Mouse (Mus musculus): ENCODE results near the gene Ptprr. TPM values are rescaled to one million over a fixed set of nuclear protein-coding genes. Genes with fewer than 3 reads are reported as not detected.

The Ptprr gene
- polyA plus RNA-seq, 1 experiment, result 1.2 TPM

DNA sequence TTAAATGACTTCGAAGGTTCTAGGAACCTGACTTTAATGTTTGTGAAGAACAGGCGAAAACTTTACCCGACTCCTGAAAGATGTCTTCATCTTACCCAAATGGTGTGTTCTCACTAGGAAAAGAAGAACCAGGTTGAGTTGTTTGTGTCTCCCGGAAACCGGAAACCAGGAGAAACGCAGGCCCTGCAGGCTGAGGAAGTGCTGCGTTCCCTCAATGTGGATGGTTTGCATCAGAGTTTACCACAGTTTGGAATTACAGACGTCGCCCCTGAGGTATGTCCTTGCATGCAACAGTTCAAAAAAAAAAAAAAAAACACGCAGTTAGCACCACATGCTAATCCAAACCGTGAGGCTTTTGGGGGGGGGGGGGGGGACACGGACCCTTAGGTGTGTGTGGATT, 144.3 kb downstream of the Ptprr start:
- H3K4me1 ChIP-seq (ENCODE audit: control insufficient read depth, insufficient read depth, low read length), result no peaks in the 10 kb centered on the region
- WGBS, result 60% methylated on average over 12 of the region's 12 CpGs
- no peak for DNase-seq
- H3K36me3 ChIP-seq (ENCODE audit: control insufficient read depth, insufficient read depth, low read length), result no peaks in the 10 kb centered on the region
- no peaks in the 10 kb centered on the region for H3K27me3 ChIP-seq (replicated peaks; ENCODE audit: control insufficient read depth, insufficient read depth, low read length)
- H3K27ac ChIP-seq (ENCODE audit: insufficient read depth, low read depth, low read length), result no peak overlapping the region
- TF ChIP-seq CTCF (conservative IDR thresholded peaks at IDR 0.05; ENCODE audit: insufficient read depth, insufficient read length, low read depth, low read length) (no peak), POLR2A (IDR thresholded peaks at IDR 0.05; ENCODE audit: low read depth, low read length) (no peak)
- H3K4me3 ChIP-seq (ENCODE audit: insufficient read depth, low read depth, low read length), result no peak overlapping the region

DNA sequence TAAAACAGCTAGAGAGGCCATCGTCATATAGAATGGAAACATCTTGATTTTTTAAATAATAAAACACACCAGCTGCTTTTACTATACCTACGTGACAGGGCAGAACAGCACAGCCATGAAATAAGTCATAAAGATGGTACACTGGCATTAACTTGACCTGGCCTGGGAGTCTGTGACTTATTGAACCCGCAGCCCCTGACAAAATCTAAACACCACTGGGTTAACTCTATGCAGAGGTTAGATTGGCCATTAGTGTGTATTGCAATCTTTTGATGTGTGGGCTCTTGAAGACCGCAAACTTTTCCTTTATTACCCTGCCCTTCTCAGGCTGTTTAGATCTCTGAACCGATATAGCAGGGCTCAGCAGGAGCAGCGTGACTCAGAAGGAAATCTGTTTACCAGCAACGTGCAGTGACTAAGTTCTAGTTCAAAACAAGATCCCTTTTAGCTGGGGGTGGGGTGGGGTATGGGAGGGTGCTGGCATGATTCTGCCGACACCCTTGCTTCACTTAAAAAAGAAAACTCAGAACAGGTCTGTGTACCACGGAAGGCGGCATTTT, 157.4 kb downstream of the Ptprr start:
- TF ChIP-seq POLR2A (IDR thresholded peaks at IDR 0.05; ENCODE audit: low read depth, low read length) (no peak), CTCF (conservative IDR thresholded peaks at IDR 0.05; ENCODE audit: insufficient read depth, insufficient read length, low read depth, low read length) (no peak)
- Histone ChIP-seq H3K36me3 (ENCODE audit: control insufficient read depth, insufficient read depth, low read length) (no peaks in the 10 kb centered on the region), H3K4me1 (ENCODE audit: control insufficient read depth, insufficient read depth, low read length) (no peaks in the 10 kb centered on the region; the same call in 1 of the 2 replicates), H3K4me3 (ENCODE audit: insufficient read depth, low read depth, low read length) (no peak overlapping the region), H3K27ac (ENCODE audit: insufficient read depth, low read depth, low read length) (no peak overlapping the region), H3K27me3 (replicated peaks; ENCODE audit: control insufficient read depth, insufficient read depth, low read length) (no peaks in the 10 kb centered on the region)
- DNase-seq, result no peak
- 45% methylated on average over 10 of the region's 10 CpGs for WGBS

DNA sequence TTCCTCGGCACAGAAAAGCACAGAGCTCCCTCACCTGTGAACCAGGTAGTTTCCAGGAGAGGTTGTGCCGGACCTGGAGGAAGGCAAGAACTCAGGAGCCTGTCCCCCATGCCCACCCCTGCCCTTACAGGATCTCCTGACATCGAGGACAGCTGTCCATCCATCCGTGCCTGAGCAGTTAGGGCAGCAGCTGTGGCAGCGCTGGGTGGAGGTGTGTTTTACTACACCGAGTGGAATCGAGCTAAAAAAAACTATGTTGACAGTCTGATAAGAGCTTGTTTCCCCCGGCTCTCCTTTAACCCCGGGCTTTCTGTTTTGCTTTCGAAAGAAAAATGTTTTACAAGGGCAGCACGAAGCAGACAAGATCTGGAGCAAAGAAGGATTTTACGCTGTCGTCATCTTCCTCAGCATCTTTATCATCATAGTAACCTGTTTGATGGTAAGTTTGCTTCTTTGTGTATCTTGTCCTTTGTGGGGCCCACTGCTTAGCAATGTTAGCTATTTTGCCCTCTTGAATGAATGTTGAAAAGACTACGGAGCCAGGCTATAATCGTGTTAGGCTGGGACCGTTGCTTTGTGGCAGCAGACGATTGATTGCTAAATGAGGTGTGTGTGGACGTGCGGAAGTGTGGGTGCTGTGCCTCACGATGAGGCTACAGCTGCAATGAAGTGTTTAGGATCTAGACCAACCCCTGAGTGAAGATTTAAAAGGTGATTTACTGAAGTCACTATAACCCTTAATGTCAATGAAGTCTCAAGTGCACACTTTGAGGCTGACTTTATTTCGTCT, 159.6 kb downstream of the Ptprr start:
- no peak for DNase-seq
- Histone ChIP-seq H3K4me1 (ENCODE audit: control insufficient read depth, insufficient read depth, low read length) (no peaks in the 10 kb centered on the region; the same call in 1 of the 2 replicates), H3K4me3 (ENCODE audit: insufficient read depth, low read depth, low read length) (no peak overlapping the region; the same call in 1 of the 2 replicates), H3K27ac (ENCODE audit: insufficient read depth, low read depth, low read length) (no peak overlapping the region), H3K27me3 (replicated peaks; ENCODE audit: control insufficient read depth, insufficient read depth, low read length) (no peaks in the 10 kb centered on the region), H3K36me3 (ENCODE audit: control insufficient read depth, insufficient read depth, low read length) (no peaks in the 10 kb centered on the region)
- 10% methylated on average over 21 of the region's 21 CpGs for WGBS
- no peak for TF ChIP-seq POLR2A (IDR thresholded peaks at IDR 0.05; ENCODE audit: low read depth, low read length)

DNA sequence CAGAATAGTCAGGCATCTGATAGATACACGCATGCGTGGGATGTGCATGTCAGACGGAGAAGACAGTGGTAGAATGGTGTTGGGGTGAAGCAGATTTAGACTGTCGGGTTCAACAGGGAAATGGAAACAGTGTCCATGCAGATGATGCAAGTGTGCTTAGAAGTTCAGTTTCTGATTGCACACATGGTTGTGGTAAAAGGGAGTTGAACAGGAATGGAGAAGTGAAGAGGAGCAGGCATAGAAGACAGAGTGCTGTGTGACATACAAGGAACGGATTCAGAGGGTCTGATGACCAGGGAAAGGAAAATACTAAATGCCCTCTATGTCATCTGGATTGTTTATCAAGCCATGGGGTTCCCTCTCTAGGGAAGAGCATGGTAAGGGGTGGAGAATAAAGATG, 163.2 kb downstream of the Ptprr start:
- TF ChIP-seq POLR2A (IDR thresholded peaks at IDR 0.05; ENCODE audit: low read depth, low read length) (no peak), CTCF (conservative IDR thresholded peaks at IDR 0.05; ENCODE audit: insufficient read depth, insufficient read length, low read depth, low read length) (no peak)
- WGBS, result 80% methylated on average over 5 of the region's 5 CpGs
- Histone ChIP-seq H3K36me3 (ENCODE audit: control insufficient read depth, insufficient read depth, low read length) (no peaks in the 10 kb centered on the region), H3K27me3 (replicated peaks; ENCODE audit: control insufficient read depth, insufficient read depth, low read length) (no peaks in the 10 kb centered on the region; the same call in 1 of the 2 replicates), H3K4me3 (ENCODE audit: insufficient read depth, low read depth, low read length) (no peak overlapping the region), H3K4me1 (ENCODE audit: control insufficient read depth, insufficient read depth, low read length) (no peaks in the 10 kb centered on the region; the same call in 1 of the 2 replicates), H3K27ac (ENCODE audit: insufficient read depth, low read depth, low read length) (no peak overlapping the region)
- no peak for DNase-seq

DNA sequence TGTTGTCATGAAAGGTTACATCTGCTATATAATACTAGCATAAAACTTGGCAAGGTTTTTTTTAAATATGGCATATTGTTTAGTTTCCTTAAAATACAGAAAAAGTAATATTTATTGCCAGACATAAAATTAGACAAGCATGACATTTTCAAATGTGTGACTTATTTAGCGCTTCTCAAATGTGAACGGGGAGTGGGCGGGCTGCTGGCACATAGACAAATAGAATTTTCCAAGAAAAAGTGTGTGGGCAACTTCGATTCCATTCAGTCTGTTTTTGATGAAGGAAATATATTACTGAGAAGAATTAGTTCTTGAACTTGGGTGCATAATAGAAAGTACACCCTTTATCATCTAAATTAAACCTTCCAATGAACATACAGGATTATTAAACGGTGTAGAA, 164.2 kb downstream of the Ptprr start:
- DNase-seq, result no peak
- H3K27me3 ChIP-seq (replicated peaks; ENCODE audit: control insufficient read depth, insufficient read depth, low read length), result no peaks in the 10 kb centered on the region; the same call in 1 of the 2 replicates
- H3K36me3 ChIP-seq (ENCODE audit: control insufficient read depth, insufficient read depth, low read length), result no peaks in the 10 kb centered on the region
- WGBS, result 67% methylated on average over 5 of the region's 5 CpGs
- no peaks in the 10 kb centered on the region; the same call in 1 of the 2 replicates for H3K4me1 ChIP-seq (ENCODE audit: control insufficient read depth, insufficient read depth, low read length)
- no peak overlapping the region for H3K27ac ChIP-seq (ENCODE audit: insufficient read depth, low read depth, low read length)
- no peak overlapping the region for H3K4me3 ChIP-seq (ENCODE audit: insufficient read depth, low read depth, low read length)
- TF ChIP-seq CTCF (conservative IDR thresholded peaks at IDR 0.05; ENCODE audit: insufficient read depth, insufficient read length, low read depth, low read length) (no peak), POLR2A (IDR thresholded peaks at IDR 0.05; ENCODE audit: low read depth, low read length) (no peak)

DNA sequence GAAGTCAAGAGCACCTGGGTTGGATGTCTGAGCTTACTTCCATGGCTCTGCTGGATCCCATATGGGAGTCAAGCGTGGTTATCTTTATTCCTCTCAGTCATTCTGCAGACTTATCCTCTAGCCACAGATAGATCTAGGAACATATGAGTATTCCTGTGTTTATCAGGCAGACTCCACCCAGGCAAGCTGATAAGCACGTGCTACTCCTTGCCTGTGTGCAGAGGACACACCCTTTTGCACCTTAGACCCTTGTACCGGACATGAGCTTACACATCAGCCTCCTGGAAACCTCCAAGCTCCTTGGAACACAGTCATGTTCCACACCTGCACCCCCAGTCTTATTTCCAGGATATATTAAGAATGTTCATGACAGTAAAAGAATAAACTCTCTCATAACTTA, 165.2 kb downstream of the Ptprr start:
- no peaks in the 10 kb centered on the region for H3K36me3 ChIP-seq (ENCODE audit: control insufficient read depth, insufficient read depth, low read length)
- 66% methylated on average over 3 of the region's 3 CpGs for WGBS
- no peaks in the 10 kb centered on the region for H3K4me1 ChIP-seq (ENCODE audit: control insufficient read depth, insufficient read depth, low read length)
- TF ChIP-seq CTCF (conservative IDR thresholded peaks at IDR 0.05; ENCODE audit: insufficient read depth, insufficient read length, low read depth, low read length), result no peak
- no peak for TF ChIP-seq POLR2A (IDR thresholded peaks at IDR 0.05; ENCODE audit: low read depth, low read length)
- no peaks in the 10 kb centered on the region; the same call in 1 of the 2 replicates for H3K27me3 ChIP-seq (replicated peaks; ENCODE audit: control insufficient read depth, insufficient read depth, low read length)
- H3K4me3 ChIP-seq (ENCODE audit: insufficient read depth, low read depth, low read length), result no peak overlapping the region
- no peak overlapping the region for H3K27ac ChIP-seq (ENCODE audit: insufficient read depth, low read depth, low read length)
- no peak for DNase-seq

DNA sequence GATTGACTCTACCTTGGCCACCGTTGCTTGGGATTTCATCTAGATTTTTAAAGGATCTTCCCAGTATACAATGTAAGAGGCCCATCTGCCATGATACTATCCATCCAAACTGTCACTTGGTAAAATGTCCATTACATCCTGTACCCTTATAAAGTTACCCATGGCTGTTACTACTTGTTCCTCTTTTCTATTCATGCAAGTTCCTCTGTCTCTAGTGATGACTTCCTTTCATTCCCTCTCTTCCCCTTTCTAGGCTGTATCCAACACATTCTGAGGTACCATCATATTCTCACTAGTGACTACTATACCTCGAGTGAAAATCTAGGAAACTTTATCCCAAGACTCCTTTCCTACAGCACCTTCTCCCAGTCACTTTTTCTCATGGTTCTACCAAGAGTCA, 173.7 kb downstream of the Ptprr start:
- no peaks in the 10 kb centered on the region for H3K36me3 ChIP-seq (ENCODE audit: control insufficient read depth, insufficient read depth, low read length)
- H3K4me1 ChIP-seq (ENCODE audit: control insufficient read depth, insufficient read depth, low read length), result no peaks in the 10 kb centered on the region
- 75% methylated on average over 2 of the region's 2 CpGs for WGBS
- DNase-seq, result no peak
- H3K27ac ChIP-seq (ENCODE audit: insufficient read depth, low read depth, low read length), result no peak overlapping the region
- no peak for TF ChIP-seq CTCF (conservative IDR thresholded peaks at IDR 0.05; ENCODE audit: insufficient read depth, insufficient read length, low read depth, low read length)
- TF ChIP-seq POLR2A (IDR thresholded peaks at IDR 0.05; ENCODE audit: low read depth, low read length), result no peak
- H3K4me3 ChIP-seq (ENCODE audit: insufficient read depth, low read depth, low read length), result no peak overlapping the region
- no peaks in the 10 kb centered on the region; the same call in 1 of the 2 replicates for H3K27me3 ChIP-seq (replicated peaks; ENCODE audit: control insufficient read depth, insufficient read depth, low read length)
